Mouse (Mus musculus) heart, postnatal 14 days (tissue): ENCODE measurements around the gene Gm9857. TPM values are rescaled to one million over a fixed set of nuclear protein-coding genes. Genes with fewer than 3 reads are reported as not detected.

Experiments used
- DNase-seq, 2 experiments: peaks; one replicate each; pipeline ENCODE4 v3.0.0; 2021 to 2022
- intact Hi-C: fragments of 180-260 bp; cut with DNase I; formaldehyde crosslinking; loops from one replicate; pipeline ENCODE4 v1.15.1; 2025
- long read RNA-seq, 2 experiments: library from polyadenylated mRNA; stranded (forward); transcript quantifications; one replicate each; pipeline ENCODE4 v2.0.0; 2021
- total RNA-seq, 2 experiments: library from RNA; stranded (reverse); gene quantifications; 2 replicates each; pipeline ENCODE4 v1.2.3; 2021

The Gm9857 gene
- not detected for total RNA-seq
- long read RNA-seq, experiment 1, result 0 reads
- long read RNA-seq, experiment 2, result 0 reads

GRCm38 (mm10) chr3:108940001-108940633 lies at the start of gene Gm9857:
TSS of gene Gm9857 (minus strand) at chr3:108940445.
- peak in 1 of 2 experiments; percentile 10 for DNase-seq
- intact Hi-C loops, result no loop called here

GRCm38 (mm10) chr3:108987009-108987659 lies 46.9 kb upstream of the Gm9857 start:
- DNase-seq, result no peak
- intact Hi-C loops, result loop anchor here (5.0 kb wide), 1 partner anchor 40 kb away; the partner anchor contains the start of gene Fam102b

- intact Hi-C loops, result loop anchor here (5.0 kb wide), 1 partner anchor 41 kb away; the partner anchor contains the start of gene Fam102b
- no peak for DNase-seq
These were observed 46.3 kb upstream of the Gm9857 start for GRCm38 (mm10) chr3:108986534-108986933.

GRCm38 (mm10) chr3:108983989-108984388 lies 43.7 kb upstream of the Gm9857 start:
- intact Hi-C loops, result no loop called here
- no peak for DNase-seq

GRCm38 (mm10) chr3:108981946-108982345 lies 41.7 kb upstream of the Gm9857 start:
- DNase-seq, result no peak
- intact Hi-C loops, result no loop called here

GRCm38 (mm10) chr3:108977340-108978030 lies 37.2 kb upstream of the Gm9857 start:
- DNase-seq, result no peak
- intact Hi-C loops, result loop anchor here (5.0 kb wide), 1 partner anchor 85 kb away; no protein-coding TSS in a partner anchor

- no peak for DNase-seq
- intact Hi-C loops, result loop anchor here (5.0 kb wide), 1 partner anchor 87 kb away; no protein-coding TSS in a partner anchor
These were observed 34.8 kb upstream of the Gm9857 start for GRCm38 (mm10) chr3:108974920-108975485.

GRCm38 (mm10) chr3:108973980-108974660 lies 33.9 kb upstream of the Gm9857 start:
- intact Hi-C loops, result no loop called here
- DNase-seq, result no peak

GRCm38 (mm10) chr3:108966051-108966450 lies 25.8 kb upstream of the Gm9857 start:
- no peak for DNase-seq
- intact Hi-C loops, result no loop called here

GRCm38 (mm10) chr3:108964361-108965044 lies 24.3 kb upstream of the Gm9857 start:
- DNase-seq, result peak in 1 of 2 experiments; percentile 11
- intact Hi-C loops, result no loop called here

- DNase-seq, result no peak
- intact Hi-C loops, result no loop called here
These were observed 23.5 kb upstream of the Gm9857 start for GRCm38 (mm10) chr3:108963776-108964175.

GRCm38 (mm10) chr3:108963278-108963677 lies 23.0 kb upstream of the Gm9857 start:
- DNase-seq, result no peak
- intact Hi-C loops, result no loop called here

- intact Hi-C loops, result no loop called here
- DNase-seq, result no peak
These were observed 21.4 kb upstream of the Gm9857 start for GRCm38 (mm10) chr3:108961655-108962054.

GRCm38 (mm10) chr3:108961226-108961625 lies 21.0 kb upstream of the Gm9857 start:
- DNase-seq, result no peak
- intact Hi-C loops, result no loop called here

GRCm38 (mm10) chr3:108959680-108960295 lies 19.5 kb upstream of the Gm9857 start:
- no peak for DNase-seq
- intact Hi-C loops, result no loop called here

GRCm38 (mm10) chr3:108957976-108958375 lies 17.7 kb upstream of the Gm9857 start:
- intact Hi-C loops, result no loop called here
- no peak for DNase-seq

- intact Hi-C loops, result no loop called here
- no peak for DNase-seq
These were observed 751 bp upstream of the Gm9857 start for GRCm38 (mm10) chr3:108940996-108941395.

- intact Hi-C loops, result no loop called here
These were observed 672 bp downstream of the Gm9857 start, which contains the start of gene Henmt1 for GRCm38 (mm10) chr3:108939573-108939972. TSS of gene Henmt1 (plus strand) at chr3:108939873.

GRCm38 (mm10) chr3:108938691-108939090 lies 1.6 kb downstream of the Gm9857 start:
- no peak for DNase-seq
- intact Hi-C loops, result no loop called here

More at GRCm38 (mm10) chr3:108939573-108939972, 672 bp downstream of the Gm9857 start, which contains the start of gene Henmt1:
- DNase-seq, result no peak
